Mouse (Mus musculus) embryonic facial prominence, embryonic 11.5 days (tissue): ENCODE results near the gene B630019K06Rik. TPM values are rescaled to one million over a fixed set of nuclear protein-coding genes. Genes with fewer than 3 reads are reported as not detected.

Experiments
- ATAC-seq: fragments of 200-750 bp; cut with Nextera tagmentation; replicated peaks from 2 replicates; pipeline ENCODE4 v1.8.0; 2017; ENCODE audit warnings: low read depth; ENCODE audit not compliant: insufficient number of reproducible peaks, low FRiP score, low TSS enrichment
- DNase-seq: peaks from one replicate; pipeline ENCODE4 v3.0.0-alpha.2; 2015; ENCODE audit warnings: low spot score
- H3K27ac ChIP-seq: fragments of 300-500 bp; sonication (generic); replicated peaks from 2 replicates; pipeline ENCODE4 v1.5.1; 2014; ENCODE audit warnings: mild to moderate bottlenecking, low read depth, low read length, control low read depth
- H3K27me3 ChIP-seq: fragments of 300-500 bp; sonication (generic); 2 replicates; pipeline ENCODE4 v1.6.1; 2014; ENCODE audit warnings: mild to moderate bottlenecking, low read length, moderate library complexity, mixed read lengths; ENCODE audit not compliant: control insufficient read depth, insufficient read depth
- H3K36me3 ChIP-seq: fragments of 300-500 bp; sonication (generic); replicated peaks from 2 replicates; pipeline ENCODE4 v1.6.1; 2014; ENCODE audit warnings: low read depth, mild to moderate bottlenecking, low read length, moderate library complexity, mixed read lengths; ENCODE audit not compliant: control insufficient read depth, insufficient read depth
- H3K4me1 ChIP-seq: fragments of 300-500 bp; sonication (generic); 2 replicates; pipeline ENCODE4 v1.6.1; 2014; ENCODE audit warnings: low read length, mixed read lengths; ENCODE audit not compliant: control insufficient read depth, insufficient read depth
- H3K4me2 ChIP-seq: fragments of 300-500 bp; sonication (generic); 2 replicates; pipeline ENCODE4 v1.6.1; 2014; ENCODE audit warnings: low read depth, mild to moderate bottlenecking, control low read depth, low read length, moderate library complexity
- H3K4me3 ChIP-seq: fragments of 300-500 bp; sonication (generic); 2 replicates; pipeline ENCODE4 v1.5.1; 2014; ENCODE audit warnings: low read depth, low read length, control low read depth
- H3K9ac ChIP-seq: fragments of 300-500 bp; sonication (generic); replicated peaks from 2 replicates; pipeline ENCODE4 v1.6.1; 2014; ENCODE audit warnings: mild to moderate bottlenecking, control low read depth, low read length
- H3K9me3 ChIP-seq: fragments of 300-500 bp; sonication (generic); replicated peaks from 2 replicates; pipeline ENCODE4 v1.6.1; 2016; ENCODE audit warnings: mild to moderate bottlenecking, low read length, inconsistent platforms, mixed read lengths; ENCODE audit not compliant: control insufficient read depth
- WGBS: fragments of 180-500 bp; shearing (Covaris S2); extraction: QIAGEN DNeasy Blood & Tissue Kit; methylation state at CpG from one replicate; pipeline ENCODE4 v1.1.7; 2014; 5-methylcytosine and 5-hydroxymethylcytosine counted together
- polyA plus RNA-seq: library from polyadenylated mRNA; unstranded; fragments of >200 nt; fragmentation: Nextera tagmentation; extraction: Ambion mirVana; gene quantifications from 2 replicates; pipeline ENCODE4 v1.2.1, GENCODE M21; 2014

Gene B630019K06Rik
- polyA plus RNA-seq, 1 experiment from 2014 or later: 5.8 TPM

- Histone ChIP-seq H3K4me1 (no peaks in the 10 kb centered on the region), H3K27me3 (no peaks in the 10 kb centered on the region), H3K9me3 (no peaks in the 10 kb centered on the region), H3K36me3 (no peaks in the 10 kb centered on the region), H3K9ac (no peak overlapping the region), H3K4me2 (no peak overlapping the region), H3K4me3 (no peak overlapping the region), H3K27ac (no peak overlapping the region)
- no peak for ATAC-seq
- DNase-seq: no peak
- 74% methylated on average over 4 of the region's 4 CpGs for WGBS
Measured at GRCm38 (mm10) chrX:8900823-8901222, 8.6 kb downstream of the B630019K06Rik start.

DNA sequence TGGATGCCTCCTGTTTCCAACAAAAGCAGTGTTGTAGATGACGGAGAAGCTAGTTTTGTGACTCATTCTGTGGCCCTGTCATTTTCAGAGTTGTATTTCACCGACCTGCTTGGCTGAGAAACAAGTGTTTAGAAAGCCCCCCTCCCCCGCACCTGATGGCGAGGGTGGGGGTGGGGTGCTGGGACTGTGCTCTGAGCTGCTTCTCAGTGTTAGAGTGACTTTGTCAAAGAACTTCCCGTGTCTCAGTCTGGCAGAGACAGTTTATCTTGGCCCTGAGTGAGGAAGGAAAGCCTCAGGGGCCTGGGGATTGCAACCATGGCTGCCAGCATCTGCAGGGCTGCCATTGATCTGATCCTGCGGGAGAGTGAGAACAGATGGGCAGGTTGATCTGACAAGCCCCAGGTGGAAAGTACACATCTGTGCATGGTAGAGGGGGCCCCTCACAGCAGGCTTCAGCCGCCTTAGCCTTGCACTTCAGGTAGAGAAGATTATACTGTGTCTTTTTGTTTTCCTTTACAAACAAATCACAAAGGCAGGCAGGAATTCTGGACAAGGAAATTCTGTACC, 9.8 kb downstream of the B630019K06Rik start:
- 30% methylated on average over 7 of the region's 7 CpGs for WGBS
- Histone ChIP-seq H3K9me3 (no peaks in the 10 kb centered on the region), H3K4me1 (no peaks in the 10 kb centered on the region), H3K36me3 (no peaks in the 10 kb centered on the region), H3K27me3 (no peaks in the 10 kb centered on the region), H3K4me2 (no peak overlapping the region), H3K27ac (no peak overlapping the region), H3K4me3 (no peak overlapping the region), H3K9ac (no peak overlapping the region)
- ATAC-seq (0 out of 2 replicates have a peak, but pooled peaks have one; percentile 14), DNase-seq (no peak)

DNA sequence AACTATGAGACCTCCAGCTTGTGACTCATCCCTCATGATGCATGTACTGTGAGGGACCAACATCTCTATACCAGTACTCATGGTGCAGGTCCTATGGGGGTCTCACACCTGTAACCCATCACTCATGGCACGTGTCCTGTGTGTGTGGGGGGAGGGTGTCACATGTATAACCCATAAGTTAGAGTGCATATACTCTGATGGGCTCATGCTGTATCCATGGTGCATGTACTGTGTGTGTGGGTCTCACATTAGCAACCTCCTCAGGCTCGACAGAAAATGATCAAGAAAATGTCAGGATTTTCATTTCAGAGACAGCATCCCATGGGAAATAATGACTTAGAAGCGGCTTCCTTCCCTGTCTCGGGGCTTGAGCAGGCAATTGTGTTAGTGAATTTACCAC, 28.9 kb downstream of the B630019K06Rik start:
- H3K4me1 ChIP-seq: no peaks in the 10 kb centered on the region
- ATAC-seq (no peak), DNase-seq (no peak)
- H3K27ac ChIP-seq: no peak overlapping the region
- no peak overlapping the region for H3K4me2 ChIP-seq
- H3K27me3 ChIP-seq: no peaks in the 10 kb centered on the region
- H3K9ac ChIP-seq: no peak overlapping the region
- WGBS: 75% methylated on average over 4 of the region's 4 CpGs
- no peak overlapping the region for H3K4me3 ChIP-seq
- H3K36me3 ChIP-seq: no peaks in the 10 kb centered on the region
- no peaks in the 10 kb centered on the region for H3K9me3 ChIP-seq

GRCm38 (mm10) chrX:8921813-8922607, 29.8 kb downstream of the B630019K06Rik start:
- H3K4me2 ChIP-seq: no peak overlapping the region
- H3K4me3 ChIP-seq: no peak overlapping the region
- WGBS: 56% methylated on average over 9 of the region's 9 CpGs
- ATAC-seq (no peak), DNase-seq (no peak)
- no peak overlapping the region for H3K27ac ChIP-seq
- no peaks in the 10 kb centered on the region for H3K27me3 ChIP-seq
- H3K9ac ChIP-seq: no peak overlapping the region
- H3K9me3 ChIP-seq: no peaks in the 10 kb centered on the region
- H3K4me1 ChIP-seq: no peaks in the 10 kb centered on the region
- H3K36me3 ChIP-seq: no peaks in the 10 kb centered on the region

- Histone ChIP-seq H3K9me3 (no peaks in the 10 kb centered on the region), H3K4me1 (no peaks in the 10 kb centered on the region), H3K9ac (no peak overlapping the region), H3K4me3 (no peak overlapping the region), H3K36me3 (no peaks in the 10 kb centered on the region), H3K27me3 (no peaks in the 10 kb centered on the region), H3K4me2 (no peak overlapping the region), H3K27ac (no peak overlapping the region)
- ATAC-seq (no peak), DNase-seq (peak; percentile 1)
- 51% methylated on average over 4 of the region's 4 CpGs for WGBS
Measured at GRCm38 (mm10) chrX:8927308-8927707, 35.1 kb downstream of the B630019K06Rik start.

DNA sequence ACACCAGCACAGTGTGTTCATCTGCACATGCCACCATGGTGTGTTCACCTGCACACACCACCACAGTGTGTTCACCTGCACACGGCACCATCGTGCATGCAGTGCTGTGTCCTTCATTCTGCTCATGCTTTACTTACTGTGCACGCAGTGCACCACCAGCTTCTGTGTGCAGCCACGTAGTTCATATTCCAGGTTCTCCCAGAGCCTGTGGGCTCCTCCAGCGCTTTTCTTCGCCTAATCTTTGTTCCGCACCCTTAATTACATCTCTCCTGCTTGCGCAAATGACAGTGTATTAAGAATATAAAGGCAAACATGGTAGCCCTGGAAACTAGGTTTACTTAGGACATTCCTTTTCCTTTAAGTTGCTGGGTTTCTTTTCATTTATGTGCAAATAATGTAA, 51.9 kb downstream of the B630019K06Rik start:
- Histone ChIP-seq H3K9me3 (no peaks in the 10 kb centered on the region), H3K27me3 (no peaks in the 10 kb centered on the region), H3K36me3 (no peaks in the 10 kb centered on the region), H3K9ac (no peak overlapping the region), H3K27ac (no peak overlapping the region), H3K4me2 (no peak overlapping the region), H3K4me1 (no peaks in the 10 kb centered on the region), H3K4me3 (no peak overlapping the region)
- DNase-seq (no peak), ATAC-seq (no peak)
- 78% methylated on average over 8 of the region's 8 CpGs for WGBS

Other genes starting within 250 kb of the B630019K06Rik start
- not detected in 2 replicates for gene Ssxb8, start 201.5 kb upstream of the B630019K06Rik start, polyA plus RNA-seq
- not detected in 2 replicates for gene Ssx9, start 143.9 kb upstream of the B630019K06Rik start, polyA plus RNA-seq
- not detected in 2 replicates for gene Ssxb5, start 88.7 kb upstream of the B630019K06Rik start, polyA plus RNA-seq
- not detected in 2 replicates for gene Gm6592, start 48.4 kb upstream of the B630019K06Rik start, polyA plus RNA-seq
- not detected in 2 replicates for gene Gm5751, start 18.1 kb upstream of the B630019K06Rik start, polyA plus RNA-seq
- gene Fthl17b, start 70.6 kb downstream of the B630019K06Rik start, polyA plus RNA-seq: not detected in 2 replicates
- not detected in 2 replicates for gene Fthl17c, start 84.2 kb downstream of the B630019K06Rik start, polyA plus RNA-seq
- gene Fthl17d, start 94.4 kb downstream of the B630019K06Rik start, polyA plus RNA-seq: not detected in 2 replicates
- gene Fthl17e, start 141.1 kb downstream of the B630019K06Rik start, polyA plus RNA-seq: not detected in 2 replicates
- not detected in 2 replicates for gene Fthl17f, start 170.6 kb downstream of the B630019K06Rik start, polyA plus RNA-seq
- gene 4930402K13Rik, start 212.2 kb downstream of the B630019K06Rik start, polyA plus RNA-seq: not detected in 2 replicates